Mouse (Mus musculus) megakaryocyte-erythroid progenitor cell, adult 5-6 weeks (primary cell): Measurements from ENCODE around the gene Eif4a1. TPM values are rescaled to one million over a fixed set of nuclear protein-coding genes. Genes with fewer than 3 reads are reported as not detected.
"Not testable (repeated sequence)": the region's sequence is repeated elsewhere in the genome, so short reads cannot be mapped to it uniquely, and the experiment has no call there.

Experiments
- ATAC-seq: replicated peaks from 2 replicates; pipeline ENCODE4 v1.8.0; 2016; ENCODE audit warnings: mild to moderate bottlenecking, inconsistent platforms; ENCODE audit not compliant: severe bottlenecking, poor library complexity, low FRiP score, low TSS enrichment
- total RNA-seq, 2 experiments: library from RNA; stranded (forward) in 1 of 2; stranded (reverse) in 1 of 2; fragments of 200-1000, 215-1000 nt in 1 of 2; fragments of >200 nt in 1 of 2; fragmentation: Nextera tagmentation in 1 of 2; gene quantifications; 2 replicates each; pipeline ENCODE4 v1.2.3; 2014 to 2017

The Eif4a1 gene
- total RNA-seq, 2 experiments from 2014 or later = 983 to 1,155 TPM

DNA sequence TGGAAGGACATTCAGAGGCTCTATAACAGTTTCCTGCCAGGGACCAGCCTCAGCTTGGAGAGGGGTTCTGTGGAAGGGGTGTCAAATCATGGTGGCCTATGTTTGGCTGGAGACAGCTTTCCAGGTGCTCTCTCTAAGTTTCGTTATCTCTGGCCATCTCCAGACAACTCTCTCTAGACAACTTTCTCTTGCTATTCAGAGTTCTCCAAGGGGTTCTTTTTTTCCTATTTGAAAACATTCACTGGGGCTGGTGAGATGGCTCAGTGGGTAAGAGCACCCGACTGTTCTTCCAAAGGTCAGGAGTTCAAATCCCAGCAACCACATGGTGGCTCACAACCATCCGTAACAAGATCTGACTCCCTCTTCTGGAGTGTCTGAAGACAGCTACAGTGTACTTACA, 31.2 kb upstream of the Eif4a1 start:
- not testable (repeated sequence) for ATAC-seq

DNA sequence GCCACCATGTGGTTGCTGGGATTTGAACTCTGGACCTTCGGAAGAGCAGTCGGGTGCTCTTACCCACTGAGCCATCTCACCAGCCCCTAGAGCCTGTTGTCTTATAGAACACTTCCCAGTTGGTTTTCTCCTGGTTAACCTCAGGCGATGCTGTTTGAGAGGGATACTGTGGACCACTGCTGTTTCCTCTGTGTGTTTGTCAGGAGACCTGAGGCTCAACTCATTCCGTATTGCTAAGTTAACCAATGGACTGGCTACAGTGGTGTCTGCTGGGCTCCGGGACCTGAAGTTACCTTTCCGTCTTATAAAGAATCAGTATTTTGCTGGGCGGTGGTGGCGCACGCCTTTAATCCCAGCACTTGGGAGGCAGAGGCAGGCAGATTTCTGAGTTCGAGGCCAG, 30.7 kb upstream of the Eif4a1 start:
- not testable (repeated sequence) for ATAC-seq

GRCm38 (mm10) chr11:69699595-69699994, 27.4 kb upstream of the Eif4a1 start:
- ATAC-seq = no peak

GRCm38 (mm10) chr11:69698574-69698973, 26.4 kb upstream of the Eif4a1 start:
- ATAC-seq = no peak

- no peak for ATAC-seq
These were observed 25.2 kb upstream of the Eif4a1 start for GRCm38 (mm10) chr11:69697396-69697795.

- ATAC-seq = peak; percentile 21; the same call in 1 of the 2 replicates
These were observed 23.3 kb upstream of the Eif4a1 start, which contains the start of the genes Tnfsf12 and Tnfsfm13 for GRCm38 (mm10) chr11:69695361-69696181. Tnfsf12 (minus strand) TSS chr11:69695849. Tnfsfm13 (minus strand) TSS chr11:69696098.

GRCm38 (mm10) chr11:69695046-69695360, 22.8 kb upstream of the Eif4a1 start:
- ATAC-seq = 0 out of 2 replicates have a peak, but pooled peaks have one; percentile 11

DNA sequence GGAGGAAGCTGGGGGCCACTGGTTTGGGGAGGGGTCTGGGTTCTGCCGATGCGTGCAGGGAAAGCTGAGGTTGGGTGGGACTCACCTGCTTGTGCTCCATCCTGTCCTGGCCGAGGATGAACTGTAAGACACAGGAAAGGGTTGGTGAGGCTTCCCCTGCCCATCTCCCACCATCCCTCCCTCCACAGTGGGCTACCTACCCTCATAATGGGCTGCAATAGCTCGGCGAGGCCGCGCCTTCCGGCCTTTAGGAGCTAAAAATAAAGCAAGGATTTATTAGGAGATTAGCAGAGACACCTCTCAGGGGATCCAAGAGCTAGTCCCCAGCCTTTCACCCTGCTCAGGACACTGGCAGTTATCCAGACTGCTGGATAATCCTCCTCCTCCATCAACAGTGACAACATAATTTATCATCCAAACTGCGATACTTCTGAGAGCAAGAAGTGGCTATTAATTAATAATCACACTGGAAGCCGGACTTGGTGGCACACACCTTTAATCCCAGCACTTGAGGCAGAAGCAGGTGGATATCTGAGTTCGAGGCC, 21.3 kb upstream of the Eif4a1 start:
- no peak for ATAC-seq

DNA sequence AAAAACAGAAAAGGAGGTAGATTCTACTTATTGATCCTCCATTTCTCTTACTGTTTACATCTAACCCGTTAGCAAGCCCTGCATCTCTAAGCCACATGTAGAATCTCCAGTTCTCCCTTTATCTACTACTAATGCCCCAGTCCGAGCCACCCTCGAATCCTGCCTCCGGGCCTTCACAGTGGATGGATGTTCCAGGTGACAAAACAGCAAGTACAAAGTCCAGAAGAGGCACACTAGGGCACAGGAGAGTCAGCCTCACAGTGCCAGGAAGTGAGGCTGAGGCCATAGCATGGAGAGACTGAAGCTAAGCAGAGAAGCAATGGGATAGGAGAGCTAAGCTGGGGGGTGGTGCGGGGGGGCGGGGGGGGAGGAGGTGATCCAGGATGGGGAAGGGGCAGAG, 20.6 kb upstream of the Eif4a1 start:
- ATAC-seq = no peak

- ATAC-seq = no peak
These were observed 20.1 kb upstream of the Eif4a1 start for GRCm38 (mm10) chr11:69692196-69692811.

GRCm38 (mm10) chr11:69689891-69690290, 17.7 kb upstream of the Eif4a1 start:
- no peak for ATAC-seq

GRCm38 (mm10) chr11:69687061-69687460, 14.8 kb upstream of the Eif4a1 start:
- ATAC-seq = no peak

DNA sequence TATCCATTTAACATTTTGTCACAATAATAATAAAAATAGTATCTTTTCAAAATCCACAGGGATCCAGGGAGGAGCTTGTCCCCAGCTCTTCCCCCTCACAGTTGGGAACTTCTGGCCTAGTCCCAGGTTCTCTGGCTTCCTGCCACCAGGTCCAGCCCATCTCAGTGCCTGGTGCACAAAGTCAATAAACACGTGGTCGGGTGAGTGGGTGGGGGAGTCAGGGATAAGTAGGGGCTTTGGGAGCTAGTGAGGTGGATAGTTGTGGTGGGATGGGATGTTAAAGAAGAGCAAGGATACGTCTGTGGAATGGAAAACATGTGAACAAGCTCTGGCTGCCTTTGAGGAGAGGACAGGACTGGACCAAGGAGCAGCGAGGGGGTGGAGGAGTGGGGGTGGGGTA, 14.2 kb upstream of the Eif4a1 start:
- no peak for ATAC-seq

DNA sequence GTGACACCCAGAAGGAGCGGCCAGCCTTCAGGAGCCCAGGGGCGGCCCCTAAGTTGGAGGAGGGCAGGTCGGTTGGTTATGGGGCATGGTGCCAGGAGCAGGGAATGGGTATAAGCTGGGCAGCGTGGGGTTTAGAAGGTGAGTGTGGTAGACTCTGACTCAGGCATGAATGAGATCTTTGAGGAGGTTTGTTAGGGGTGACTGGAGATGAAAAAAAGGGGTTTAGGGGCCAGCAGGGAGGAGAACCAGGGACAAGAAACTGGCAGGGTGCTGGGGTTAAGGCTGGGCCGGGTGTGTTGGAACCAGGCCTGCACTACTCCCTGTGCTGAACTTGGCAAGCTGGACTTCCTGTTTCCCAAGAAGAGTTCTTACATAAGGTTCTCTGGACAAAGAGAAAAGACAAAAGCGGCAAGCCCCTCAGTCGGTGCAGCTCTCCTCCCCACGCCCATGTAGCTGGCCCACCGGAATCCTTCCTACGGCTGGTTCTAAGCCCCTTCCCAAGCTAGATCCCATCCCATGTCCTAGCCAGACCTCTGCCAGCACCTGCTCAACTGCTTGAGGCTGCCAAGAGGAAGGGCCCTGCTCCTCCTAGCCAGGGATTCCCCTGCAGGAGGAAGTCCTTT, 13.4 kb upstream of the Eif4a1 start, which contains the start of gene Tnfsf13:
TSS of gene Tnfsf13 (minus strand) at position 259 of the 623 bp plus-strand sequence.
- ATAC-seq = peak; percentile 49

GRCm38 (mm10) chr11:69684936-69685335, 12.7 kb upstream of the Eif4a1 start:
- ATAC-seq = no peak

GRCm38 (mm10) chr11:69684128-69684745, 12.0 kb upstream of the Eif4a1 start:
- no peak for ATAC-seq

GRCm38 (mm10) chr11:69683576-69683975, 11.4 kb upstream of the Eif4a1 start:
- ATAC-seq = no peak

DNA sequence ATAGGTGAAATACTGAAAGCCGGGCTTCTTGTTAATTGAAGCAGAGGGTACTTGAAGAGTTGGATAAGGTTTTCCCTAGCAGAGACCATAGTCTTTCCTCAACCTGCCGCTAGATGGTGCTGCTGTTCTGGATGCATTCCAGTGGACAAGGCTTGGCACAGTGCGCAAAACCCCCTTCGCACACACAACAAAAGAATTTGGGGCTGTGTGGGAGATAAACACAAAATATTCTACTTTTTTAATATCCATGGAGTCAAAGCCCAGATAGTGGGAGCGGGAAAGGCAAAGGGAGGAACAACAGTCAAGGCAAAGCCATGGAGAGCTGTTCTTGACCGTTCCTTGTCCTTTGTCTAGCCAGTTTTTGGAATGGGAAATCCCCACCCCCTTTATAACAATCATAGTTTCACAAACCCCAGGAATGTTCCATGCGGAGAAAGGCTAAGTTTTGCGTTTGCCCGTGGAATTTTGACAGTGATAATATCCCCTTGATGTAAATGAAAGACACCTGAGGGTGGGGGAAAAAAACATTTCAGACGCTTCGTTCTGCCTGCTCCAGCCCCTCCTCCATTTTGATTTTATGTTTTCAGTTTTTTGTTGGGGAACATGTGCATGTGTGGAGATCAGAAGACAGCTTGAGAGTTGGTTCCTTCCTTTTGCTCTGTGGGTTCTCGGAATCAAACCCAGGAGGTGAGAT, 10.8 kb upstream of the Eif4a1 start:
- ATAC-seq = no peak; the same call in 1 of the 2 replicates

DNA sequence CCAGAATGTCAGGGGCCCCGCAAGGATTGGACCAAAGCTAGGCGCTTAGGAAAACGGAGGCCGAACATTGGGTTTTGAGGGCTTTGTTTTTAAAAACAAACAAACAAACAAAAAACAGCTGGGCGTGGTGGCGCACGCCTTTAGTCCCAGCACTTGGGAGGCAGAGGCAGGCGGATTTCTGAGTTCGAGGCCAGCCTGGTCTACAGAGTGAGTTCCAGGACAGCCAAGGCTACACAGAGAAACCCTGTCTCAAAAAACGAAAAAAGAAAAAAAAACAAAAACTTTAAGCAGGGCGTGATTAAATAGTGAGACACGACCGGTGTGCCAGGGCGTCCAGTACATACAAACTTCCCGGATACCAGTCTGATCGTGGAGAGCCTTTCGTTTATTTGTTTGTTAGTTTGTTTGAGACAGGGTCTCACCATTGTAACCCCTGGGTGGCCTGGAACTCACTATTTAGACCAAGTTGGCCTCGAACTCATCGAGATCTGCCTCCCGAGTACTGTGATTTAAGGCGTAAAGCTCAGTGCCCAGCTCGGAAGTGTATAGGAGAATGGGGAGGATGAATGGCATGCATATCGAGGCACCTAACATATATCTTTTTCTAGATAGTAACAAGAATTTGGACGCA, 10.1 kb upstream of the Eif4a1 start:
- no peak for ATAC-seq
